Mouse (Mus musculus): ENCODE data around the gene Ecsit.
A peak's percentile ranks its signal among the peaks of the same experiment; 100 is the strongest.

Gene Ecsit

DNA sequence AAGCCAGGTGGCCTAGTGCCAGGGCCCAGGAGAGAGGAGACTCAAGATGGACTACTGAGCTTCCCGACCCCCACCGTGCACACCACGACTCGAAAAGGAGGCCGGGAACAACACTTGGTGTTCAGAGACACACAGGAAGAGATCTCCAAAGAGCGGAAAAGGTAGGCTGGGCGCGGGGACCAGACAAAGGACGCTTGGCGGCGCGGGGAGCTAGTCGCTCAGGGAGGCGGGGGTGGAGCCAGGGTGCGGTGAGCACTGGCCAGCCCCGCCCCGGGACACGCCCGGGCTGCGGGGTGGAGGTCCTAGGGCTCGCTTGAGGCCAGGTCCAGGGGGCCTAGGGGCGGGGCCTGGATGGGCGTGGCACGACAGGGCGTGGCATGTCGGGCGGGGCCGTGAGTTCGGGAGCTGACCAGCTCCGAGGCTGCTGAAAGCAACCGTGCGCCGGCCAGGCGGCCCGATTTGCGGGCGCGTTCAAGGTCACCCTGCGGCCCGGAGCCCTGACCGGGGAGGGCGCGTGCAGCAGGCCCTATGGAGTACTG lies 34.8 kb downstream of the Ecsit start:
- peak; percentile 57 for DNase-seq

DNA sequence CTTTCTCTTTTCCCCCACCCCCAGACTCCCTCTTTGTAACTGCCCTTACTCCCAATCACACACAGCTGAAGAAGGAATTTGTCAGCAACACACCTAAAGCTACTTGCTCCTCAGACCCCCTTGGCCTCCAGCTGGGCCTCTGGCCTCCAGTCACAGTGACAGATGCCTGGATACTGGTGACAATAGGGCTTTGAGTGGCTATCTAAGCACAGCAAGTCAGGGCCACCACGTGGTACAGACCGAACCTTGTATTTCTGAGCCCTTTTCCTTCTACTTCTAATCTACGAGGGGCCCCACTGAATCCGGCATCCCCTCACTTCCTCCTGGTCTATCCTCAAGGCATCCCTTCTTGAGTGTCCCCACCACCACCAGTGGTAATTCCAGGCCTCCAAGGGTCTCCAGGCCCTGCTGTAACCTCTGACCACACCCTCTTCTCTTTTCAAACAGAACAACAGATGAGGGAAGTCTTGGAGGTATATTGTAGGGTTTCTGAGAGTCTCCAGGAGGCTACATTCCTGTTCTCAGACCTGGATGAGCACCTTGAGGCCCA lies 35.4 kb downstream of the Ecsit start:
- peak; percentile 4 to 6 for DNase-seq

DNA sequence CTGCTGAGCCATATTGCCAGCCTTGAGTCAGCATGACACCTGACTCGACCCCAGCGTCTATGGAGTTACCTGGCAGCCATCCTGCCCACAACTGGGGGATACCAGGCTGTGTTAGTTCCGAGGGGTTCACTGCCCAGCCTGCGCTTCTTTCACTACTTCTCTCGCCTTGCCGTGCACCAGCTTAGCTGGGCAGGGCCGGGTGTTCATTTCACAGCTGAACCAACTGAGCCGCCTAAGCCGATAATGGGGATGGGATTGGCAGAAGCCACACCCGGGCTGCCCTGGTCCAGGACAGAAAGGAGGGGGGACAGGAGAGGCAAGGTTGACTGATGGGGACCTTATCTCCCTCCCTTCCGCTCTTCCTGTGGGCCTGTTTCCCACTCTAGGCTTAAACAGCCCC lies 35.9 kb downstream of the Ecsit start:
- DNase-seq: no peak

DNA sequence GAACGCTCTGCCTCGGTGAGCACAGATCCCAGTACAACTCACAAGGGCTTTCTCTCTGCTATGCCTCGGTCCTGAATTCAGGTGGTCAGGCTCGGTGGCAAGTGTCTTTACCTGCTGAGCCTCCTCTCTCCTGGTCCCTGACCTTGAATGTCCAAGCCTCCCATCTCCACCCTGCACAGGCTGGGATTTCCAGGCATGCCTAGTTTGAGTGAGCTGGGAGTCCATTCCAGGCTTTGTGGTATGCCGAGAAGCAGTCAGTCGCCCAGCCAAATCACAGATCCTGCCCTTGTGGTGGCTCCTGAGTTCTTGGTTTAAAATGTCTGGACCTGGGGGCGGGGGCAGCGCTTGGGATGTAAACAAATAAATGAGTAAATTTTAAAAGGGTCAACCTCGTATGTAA lies 37.9 kb downstream of the Ecsit start:
- no peak for DNase-seq

DNA sequence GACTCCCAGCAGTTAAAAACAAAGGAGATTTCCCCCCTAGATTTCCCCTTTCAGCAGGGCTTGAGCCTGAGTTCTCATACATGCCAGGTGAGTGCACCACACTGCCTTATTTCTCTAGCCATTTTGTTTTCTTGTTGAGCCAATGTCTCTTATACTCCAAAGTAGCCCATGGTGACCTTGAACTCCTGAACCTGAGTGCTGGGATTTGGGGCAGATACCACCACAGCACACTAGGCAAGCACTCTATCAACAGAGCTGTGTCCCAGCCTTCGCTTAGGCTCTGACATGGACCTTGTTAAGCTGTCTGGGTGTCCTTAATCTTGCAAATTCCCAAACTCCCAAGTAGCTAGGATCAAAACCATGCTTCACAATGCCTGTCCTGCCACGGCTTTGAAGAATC lies 43.4 kb downstream of the Ecsit start:
- DNase-seq: no peak

DNA sequence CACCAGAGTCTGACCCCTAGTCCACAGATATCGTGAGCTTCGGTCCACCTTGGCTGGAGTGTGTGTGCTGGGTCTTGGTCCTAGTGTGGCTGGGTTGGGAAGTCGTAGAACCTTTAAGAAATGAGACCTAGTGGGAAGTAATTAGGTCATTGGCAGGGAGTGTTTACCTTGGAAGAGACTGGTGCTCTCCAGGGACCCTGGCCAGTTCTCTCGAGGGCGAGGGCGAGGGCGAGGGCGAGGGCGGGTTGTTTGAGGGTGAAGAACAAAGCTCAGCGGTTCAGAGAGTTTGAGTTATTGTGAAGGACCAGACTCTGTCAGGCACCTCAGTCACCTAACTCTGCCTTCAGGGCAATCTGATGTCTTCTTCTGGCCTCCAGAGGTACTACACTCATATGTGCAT lies 47.4 kb downstream of the Ecsit start:
- no peak for DNase-seq

DNA sequence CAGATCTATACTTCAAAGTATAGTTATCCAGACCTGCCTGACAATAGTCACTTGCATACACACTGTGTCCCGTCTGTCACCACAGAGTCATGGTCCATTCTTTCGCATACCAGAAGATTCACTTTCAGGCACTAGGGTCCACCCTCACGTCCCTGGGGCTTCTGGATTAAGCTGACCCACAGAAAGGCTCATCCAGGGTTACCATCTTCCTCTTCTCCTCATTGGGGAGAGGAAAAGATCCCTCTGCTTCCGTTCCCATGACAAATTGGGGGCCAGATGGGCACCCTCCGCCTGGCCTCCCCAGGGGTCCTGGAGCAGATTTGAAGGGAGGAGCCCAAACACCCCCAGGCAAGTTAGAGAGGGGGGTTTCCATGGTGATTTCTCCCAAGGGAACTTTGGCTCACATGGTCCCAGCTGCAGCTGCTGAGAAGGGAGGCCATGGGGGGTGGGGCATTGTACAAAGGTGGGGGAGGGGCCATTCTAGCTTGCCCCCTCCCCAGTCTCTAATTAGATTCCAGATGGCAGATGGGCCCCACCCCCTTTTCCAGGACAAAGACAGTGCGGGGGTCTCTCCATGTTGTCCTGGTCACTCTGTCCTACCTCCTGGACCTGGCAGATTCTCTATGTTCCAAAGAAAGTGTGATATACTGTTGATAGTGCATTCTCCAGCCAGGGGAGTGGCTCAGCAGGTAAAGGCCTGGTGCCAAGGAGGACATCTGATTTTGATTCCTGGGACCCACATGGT lies 49.8 kb downstream of the Ecsit start:
- no peak for DNase-seq

DNA sequence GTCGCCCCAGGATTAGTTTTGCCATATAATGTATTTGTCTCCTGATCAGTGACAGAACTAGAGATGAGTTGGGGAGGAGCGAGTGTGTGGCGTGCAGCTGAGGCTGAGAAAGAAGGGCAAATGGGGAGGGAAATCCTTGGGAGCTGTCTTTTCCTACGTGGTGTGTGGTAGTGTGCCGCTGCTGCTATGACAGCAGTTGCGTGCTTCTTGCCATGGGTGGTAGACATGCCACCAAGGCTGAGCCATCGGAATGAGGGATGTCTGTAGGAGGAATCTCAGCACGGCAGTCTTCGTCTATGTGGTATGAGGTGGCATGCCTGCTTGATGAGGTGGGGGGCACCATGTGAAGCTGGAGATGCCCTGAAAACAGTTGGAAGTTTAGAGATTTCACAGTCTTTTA lies 54.9 kb downstream of the Ecsit start:
- DNase-seq: no peak

DNA sequence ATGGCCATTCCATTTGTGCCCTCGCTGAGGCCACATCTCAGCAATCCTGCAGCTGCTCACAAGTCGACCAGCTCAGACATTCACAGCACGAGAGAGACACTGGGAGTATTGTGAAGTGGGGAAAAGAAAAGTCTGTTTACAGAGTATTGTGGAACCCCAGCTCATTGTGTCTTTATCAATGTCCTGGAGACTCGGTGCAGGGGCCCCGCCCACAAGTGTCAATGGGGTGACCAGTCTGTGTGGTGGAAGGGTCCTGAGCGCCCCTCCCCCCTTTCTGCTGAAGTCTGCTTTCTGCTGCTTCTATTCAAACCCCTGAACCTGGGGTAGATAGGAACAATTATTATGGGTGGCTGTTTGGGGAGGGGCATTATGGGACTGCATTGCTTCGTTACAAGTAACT lies 56.8 kb downstream of the Ecsit start:
- no peak for DNase-seq

DNA sequence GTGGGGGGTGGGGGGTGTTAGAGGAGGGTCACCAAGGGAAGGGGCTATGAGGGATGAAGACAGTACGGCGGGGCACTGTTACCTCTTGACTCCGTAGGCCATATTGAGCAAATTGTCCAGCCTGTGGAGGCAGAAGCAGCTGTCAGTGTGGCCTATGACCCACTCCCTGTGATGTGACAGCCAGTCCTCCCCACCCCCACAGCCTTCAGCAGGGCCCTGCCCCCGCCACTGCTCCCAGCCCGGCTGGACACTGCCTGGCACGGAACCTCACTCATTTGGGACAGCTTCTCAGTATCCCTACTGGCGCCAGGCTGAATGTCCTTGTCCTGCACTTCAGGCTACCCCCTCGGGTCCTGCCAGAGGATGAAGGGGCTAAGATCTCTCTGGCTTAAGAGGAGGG lies 60.6 kb downstream of the Ecsit start:
- no peak for DNase-seq
